Mouse (Mus musculus) olfactory bulb, adult 2 months (tissue): Measurements from ENCODE around the gene Anks1b. TPM values are rescaled to one million over a fixed set of nuclear protein-coding genes. Genes with fewer than 3 reads are reported as not detected.

Source experiments
- H3K27ac ChIP-seq: fragments of 200-500 bp; 2 replicates; pipeline ENCODE4 v1.5.1; 2012; ENCODE audit warnings: low read depth, low read length; ENCODE audit not compliant: insufficient read depth
- H3K4me1 ChIP-seq: fragments of 200-500 bp; 2 replicates; pipeline ENCODE4 v1.6.1; 2012; ENCODE audit warnings: low read length; ENCODE audit not compliant: control insufficient read depth, insufficient read depth
- H3K4me3 ChIP-seq: fragments of 200-500 bp; 2 replicates; pipeline ENCODE4 v1.5.1; 2012; ENCODE audit warnings: mild to moderate bottlenecking, low read depth, low read length, moderate library complexity; ENCODE audit not compliant: insufficient read depth
- CTCF ChIP-seq: fragments of 200-500 bp; IDR thresholded peaks from 2 replicates; pipeline ENCODE4 v1.5.1; 2012; ENCODE audit warnings: low read depth, mild to moderate bottlenecking, low read length, moderate library complexity; ENCODE audit not compliant: insufficient read depth
- POLR2A ChIP-seq: fragments of 200-500 bp; IDR thresholded peaks from 2 replicates; pipeline ENCODE4 v1.6.1; 2012; ENCODE audit warnings: mild to moderate bottlenecking, low read depth, low read length, moderate library complexity; ENCODE audit not compliant: insufficient read depth
- WGBS: fragments of 180-500 bp; shearing (Covaris S2); methylation state at CpG from one replicate; pipeline ENCODE4 v1.1.7; 2018; 5-methylcytosine and 5-hydroxymethylcytosine counted together
- polyA plus RNA-seq: library from polyadenylated mRNA; stranded (reverse); fragments of >200 nt; gene quantifications from 2 replicates; pipeline ENCODE4 v1.2.4, GENCODE M21; 2012; ENCODE audit warnings: low replicate concordance; ENCODE audit not compliant: missing spikeins, insufficient read depth, insufficient read length

Gene Anks1b
- polyA plus RNA-seq, 1 experiment: not detected

GRCm38 (mm10) chr10:90112662-90113061 is 239.4 kb downstream of the Anks1b start:
- H3K4me1 ChIP-seq: no peaks in the 10 kb centered on the region
- TF ChIP-seq CTCF (no peak), POLR2A (no peak)
- no peak overlapping the region for H3K4me3 ChIP-seq
- WGBS: 72% methylated on average over 5 of the region's 5 CpGs
- no peak overlapping the region for H3K27ac ChIP-seq

GRCm38 (mm10) chr10:90116867-90117266 is 243.6 kb downstream of the Anks1b start:
- Histone ChIP-seq H3K4me1 (no peaks in the 10 kb centered on the region), H3K27ac (no peak overlapping the region), H3K4me3 (no peak overlapping the region)
- WGBS: 87% methylated on average over 3 of the region's 3 CpGs
- TF ChIP-seq CTCF (no peak), POLR2A (no peak)

- 93% methylated on average over 2 of the region's 2 CpGs for WGBS
- TF ChIP-seq CTCF (no peak), POLR2A (no peak)
- Histone ChIP-seq H3K4me3 (no peak overlapping the region), H3K4me1 (no peaks in the 10 kb centered on the region), H3K27ac (no peak overlapping the region)
Observed at GRCm38 (mm10) chr10:90117836-90118235, 244.5 kb downstream of the Anks1b start.

GRCm38 (mm10) chr10:90137538-90137937 is 264.2 kb downstream of the Anks1b start:
- TF ChIP-seq POLR2A (no peak), CTCF (no peak)

GRCm38 (mm10) chr10:90140947-90141346 is 267.6 kb downstream of the Anks1b start:
- TF ChIP-seq POLR2A: no peak
- TF ChIP-seq CTCF: no peak
- H3K4me1 ChIP-seq: no peaks in the 10 kb centered on the region
- no peak overlapping the region for H3K4me3 ChIP-seq
- H3K27ac ChIP-seq: no peak overlapping the region

More at GRCm38 (mm10) chr10:90137538-90137937, 264.2 kb downstream of the Anks1b start:
- Histone ChIP-seq H3K4me3 (no peak overlapping the region), H3K27ac (no peak overlapping the region), H3K4me1 (no peaks in the 10 kb centered on the region)

- WGBS: 92% methylated on average over 1 of the region's 1 CpGs
- no peak overlapping the region for H3K4me3 ChIP-seq
- no peak for TF ChIP-seq POLR2A
- no peak for TF ChIP-seq CTCF
- H3K4me1 ChIP-seq: no peaks in the 10 kb centered on the region
- H3K27ac ChIP-seq: no peak overlapping the region
Observed at GRCm38 (mm10) chr10:90144444-90144843, 271.1 kb downstream of the Anks1b start.

GRCm38 (mm10) chr10:90151510-90151909 is 278.2 kb downstream of the Anks1b start:
- TF ChIP-seq CTCF (no peak), POLR2A (no peak)
- H3K4me3 ChIP-seq: no peak overlapping the region
- no peak overlapping the region for H3K27ac ChIP-seq
- no peaks in the 10 kb centered on the region for H3K4me1 ChIP-seq

GRCm38 (mm10) chr10:90169941-90170580 is 296.8 kb downstream of the Anks1b start:
- H3K4me1 ChIP-seq: no peaks in the 10 kb centered on the region
- H3K4me3 ChIP-seq: no peak overlapping the region
- 76% methylated on average over 6 of the region's 6 CpGs for WGBS
- H3K27ac ChIP-seq: no peak overlapping the region
- TF ChIP-seq CTCF (no peak), POLR2A (no peak)

- Histone ChIP-seq H3K4me3 (no peak overlapping the region), H3K27ac (no peak overlapping the region), H3K4me1 (no peaks in the 10 kb centered on the region)
- WGBS: 67% methylated on average over 5 of the region's 5 CpGs
- TF ChIP-seq POLR2A (no peak), CTCF (no peak)
Observed at GRCm38 (mm10) chr10:90190366-90190765, 317.1 kb downstream of the Anks1b start.

GRCm38 (mm10) chr10:90196936-90197335 is 323.6 kb downstream of the Anks1b start:
- WGBS: 94% methylated on average over 5 of the region's 5 CpGs
- H3K4me3 ChIP-seq: no peak overlapping the region
- no peak for TF ChIP-seq POLR2A
- TF ChIP-seq CTCF: no peak

More at GRCm38 (mm10) chr10:90196936-90197335, 323.6 kb downstream of the Anks1b start:
- Histone ChIP-seq H3K4me1 (no peaks in the 10 kb centered on the region), H3K27ac (no peak overlapping the region)
